Mouse (Mus musculus) ES-Bruce4 (cell line): ENCODE data around the gene Rassf2.

Experiments used
- CTCF ChIP-seq: IDR thresholded peaks from one replicate; pipeline ENCODE4 v1.8.1; 2011; ENCODE audit warnings: low read depth, low read length
- EP300 ChIP-seq: IDR thresholded peaks from 2 replicates; pipeline ENCODE4 v1.6.1; 2011; ENCODE audit warnings: low read depth, low read length; ENCODE audit not compliant: insufficient read depth

- TF ChIP-seq CTCF (no peak), EP300 (no peak)
Measured at GRCm38 (mm10) chr2:132028107-132028506, 2.0 kb downstream of the Rassf2 start.
